Mouse (Mus musculus) G1E (cell line): ENCODE measurements at regions not wholly inside any gene's neighbourhood (a gene's known extent, or its start where the extent isn't known, plus 50 kb on each side); places are given as distances from the start of the nearest gene placed in this dataset.

ENCODE experiments used
- ATAC-seq: 2 replicates; pipeline ENCODE4 v1.8.0; 2016; ENCODE audit warnings: mild to moderate bottlenecking; ENCODE audit not compliant: insufficient number of reproducible peaks, poor library complexity, low FRiP score, severe bottlenecking; ENCODE audit errors: extremely low read depth
- DNase-seq: peaks from one replicate; pipeline ENCODE4 v3.0.0; 2012; ENCODE audit warnings: low spot score
- H3K27me3 ChIP-seq: 2 replicates; pipeline ENCODE4 v1.6.1; 2012; ENCODE audit warnings: mild to moderate bottlenecking, low read length, inconsistent platforms; ENCODE audit not compliant: insufficient read depth
- H3K36me3 ChIP-seq: replicated peaks from 2 replicates; pipeline ENCODE3; 2012; ENCODE audit warnings: mild to moderate bottlenecking, inconsistent platforms
- H3K4me1 ChIP-seq: 2 replicates; pipeline ENCODE4 v1.6.1; 2012; ENCODE audit warnings: low read depth, low read length, inconsistent platforms, mixed read lengths; ENCODE audit not compliant: insufficient read depth
- H3K4me3 ChIP-seq: 2 replicates; pipeline ENCODE4 v1.5.1; 2012; ENCODE audit warnings: low read depth, mild to moderate bottlenecking, inconsistent platforms, low read length, moderate library complexity, mixed read lengths
- H3K9me3 ChIP-seq: replicated peaks from 2 replicates; pipeline ENCODE4 v1.6.1; 2012; ENCODE audit warnings: inconsistent platforms
- CTCF ChIP-seq: IDR thresholded peaks from 2 replicates; pipeline ENCODE4 v1.5.1; 2012; ENCODE audit warnings: low read depth, low read length, inconsistent platforms, mixed read lengths
- GATA1 ChIP-seq: IDR thresholded peaks from 2 replicates; pipeline ENCODE4 v1.6.1; 2012; ENCODE audit warnings: borderline replicate concordance, low read length, inconsistent platforms, mixed read lengths
- GATA2 ChIP-seq: IDR thresholded peaks from 2 replicates; pipeline ENCODE4 v1.6.1; 2012; ENCODE audit warnings: low read depth, low read length, inconsistent platforms, borderline replicate concordance
- POLR2AphosphoS5 ChIP-seq: IDR thresholded peaks from 2 replicates; pipeline ENCODE4 v1.6.1; 2012; ENCODE audit warnings: low read depth, low read length, inconsistent platforms; ENCODE audit not compliant: insufficient replicate concordance
- TAL1 ChIP-seq: conservative IDR thresholded peaks from 2 replicates; pipeline ENCODE4 v1.6.1; 2012; ENCODE audit warnings: low read depth, low read length, inconsistent platforms, mixed read lengths

GRCm38 (mm10) chr13:84066960-84067665 lies 155.0 kb upstream of the Tmem161b start:
- no peak for ATAC-seq
- Histone ChIP-seq H3K36me3 (no peaks in the 10 kb centered on the region), H3K4me3 (no peak overlapping the region), H3K4me1 (no peaks in the 10 kb centered on the region), H3K9me3 (no peaks in the 10 kb centered on the region), H3K27me3 (peaks cover 4% of the 10 kb centered on the region; the same call in 1 of the 2 replicates)
- no peak for DNase-seq
- TF ChIP-seq POLR2AphosphoS5 (no peak), TAL1 (no peak), CTCF (no peak), GATA2 (no peak), GATA1 (no peak)

- no peak for ATAC-seq
- Histone ChIP-seq H3K9me3 (no peaks in the 10 kb centered on the region), H3K36me3 (no peaks in the 10 kb centered on the region), H3K27me3 (peaks cover 4% of the 10 kb centered on the region; the same call in 1 of the 2 replicates), H3K4me1 (no peaks in the 10 kb centered on the region), H3K4me3 (no peak overlapping the region)
- no peak for DNase-seq
- TF ChIP-seq GATA1: no peak
- no peak for TF ChIP-seq CTCF
- no peak for TF ChIP-seq GATA2
- TF ChIP-seq POLR2AphosphoS5: no peak
- no peak for TF ChIP-seq TAL1
These were observed 153.7 kb upstream of the Tmem161b start for GRCm38 (mm10) chr13:84068365-84068764.
